Mouse (Mus musculus): Measurements from ENCODE around the gene Elp1. TPM values are rescaled to one million over a fixed set of nuclear protein-coding genes. Genes with fewer than 3 reads are reported as not detected.

Elp1 gene
- total RNA-seq, 2 experiments from 2014 or later, result 47.6 to 51.7 TPM

DNA sequence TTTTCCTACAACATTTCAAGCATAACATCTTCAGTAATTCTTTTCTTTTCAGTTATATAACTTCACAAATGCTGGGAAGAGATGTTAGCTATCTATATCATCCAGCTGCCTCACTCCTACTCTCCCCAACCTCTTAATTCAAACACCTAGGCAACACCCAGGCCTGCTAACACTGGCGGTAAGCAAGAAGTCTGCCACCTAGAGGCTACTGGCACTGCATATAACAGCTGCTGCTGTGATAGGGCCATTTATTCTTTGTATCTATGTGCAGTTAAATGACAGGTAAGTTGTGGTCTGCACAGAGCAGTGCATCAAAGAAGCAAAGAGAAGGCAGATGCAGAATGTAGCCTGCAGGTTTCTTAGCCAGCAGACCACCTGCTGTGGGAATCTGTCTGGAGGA, 10.8 kb downstream of the Elp1 start:
- DNase-seq (ENCODE audit: low spot score in 2 of 2), result no peak

DNA sequence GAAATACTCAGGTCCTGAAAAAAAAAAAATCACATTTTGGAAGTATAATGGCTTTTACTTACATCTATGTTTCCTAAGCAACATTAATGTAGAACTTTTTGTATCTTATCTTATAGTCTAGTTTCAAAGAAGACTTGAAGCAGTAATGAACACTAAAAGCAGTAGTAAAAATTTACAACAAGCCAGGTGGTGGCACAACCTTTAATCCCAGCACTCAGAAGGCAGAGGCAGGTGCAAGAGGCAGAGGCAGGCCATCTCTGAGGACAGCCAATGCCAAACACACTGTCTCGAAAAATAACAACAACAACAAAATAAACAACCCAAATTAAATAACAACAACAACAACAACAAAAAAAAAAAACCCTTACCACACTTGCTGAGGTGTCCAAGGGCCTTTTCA, 31.1 kb downstream of the Elp1 start:
- no peak for DNase-seq (ENCODE audit: low spot score in 2 of 2)

DNA sequence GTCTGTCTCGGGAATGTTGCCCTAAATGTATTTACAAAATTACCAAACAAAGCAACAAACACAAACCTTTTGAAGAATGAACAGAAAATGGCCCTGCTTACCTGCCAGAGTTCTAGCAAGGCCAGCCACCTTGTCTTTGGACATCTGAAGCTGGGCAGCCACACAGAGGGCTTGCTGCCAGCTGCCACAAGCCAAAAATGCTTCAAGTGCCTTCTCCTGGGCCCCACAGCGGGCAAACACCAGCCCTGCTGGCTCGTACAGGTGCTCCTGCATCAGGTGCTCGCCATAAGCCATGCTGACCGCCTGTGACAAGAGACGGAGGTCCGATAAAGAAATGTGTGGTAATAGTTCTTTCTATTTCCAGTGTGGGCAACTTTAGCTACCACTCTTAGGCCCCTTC, 33.2 kb downstream of the Elp1 start:
- no peak for DNase-seq (ENCODE audit: low spot score in 2 of 2)

DNA sequence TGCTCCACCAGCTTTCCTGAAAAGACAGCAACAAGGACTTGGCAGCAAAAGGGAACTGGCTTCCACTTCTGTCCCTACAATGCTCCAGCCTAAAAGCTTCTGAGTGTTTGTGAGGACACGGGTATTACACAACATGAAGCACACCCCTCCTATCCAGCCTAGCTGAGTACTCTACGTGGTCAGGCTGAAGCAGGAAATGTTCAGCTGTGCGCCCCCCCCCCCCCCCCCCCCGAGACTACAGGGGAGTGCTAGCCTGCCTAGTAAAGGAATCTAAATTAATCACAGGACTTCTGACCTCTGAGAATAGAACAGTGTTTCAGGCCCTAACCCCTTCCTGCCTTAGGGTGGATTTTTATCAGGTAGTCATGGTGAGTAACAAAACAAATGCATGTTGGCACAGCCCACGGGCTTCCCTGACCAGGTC, 34.3 kb downstream of the Elp1 start:
- DNase-seq (ENCODE audit: low spot score in 2 of 2), result no peak

DNA sequence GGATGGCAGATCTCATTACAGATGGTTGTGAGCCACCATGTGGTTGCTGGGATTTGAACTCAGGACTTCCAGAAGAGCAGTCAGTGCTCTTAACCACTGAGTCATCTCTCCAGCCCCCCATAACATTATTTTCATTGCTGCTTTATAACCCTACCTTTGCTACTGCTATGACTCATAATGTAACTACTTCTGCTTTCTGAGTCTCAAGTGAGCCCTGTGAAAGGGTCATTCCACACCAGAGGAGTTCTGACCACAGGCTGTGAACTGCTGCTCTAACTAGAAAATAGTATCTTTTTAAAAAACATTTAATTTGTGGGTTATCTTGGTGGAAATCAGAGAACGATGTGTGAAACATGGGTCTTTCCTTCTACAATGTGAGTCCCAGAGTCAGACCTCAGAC, 44.4 kb downstream of the Elp1 start:
- DNase-seq (ENCODE audit: low spot score in 2 of 2), result no peak

DNA sequence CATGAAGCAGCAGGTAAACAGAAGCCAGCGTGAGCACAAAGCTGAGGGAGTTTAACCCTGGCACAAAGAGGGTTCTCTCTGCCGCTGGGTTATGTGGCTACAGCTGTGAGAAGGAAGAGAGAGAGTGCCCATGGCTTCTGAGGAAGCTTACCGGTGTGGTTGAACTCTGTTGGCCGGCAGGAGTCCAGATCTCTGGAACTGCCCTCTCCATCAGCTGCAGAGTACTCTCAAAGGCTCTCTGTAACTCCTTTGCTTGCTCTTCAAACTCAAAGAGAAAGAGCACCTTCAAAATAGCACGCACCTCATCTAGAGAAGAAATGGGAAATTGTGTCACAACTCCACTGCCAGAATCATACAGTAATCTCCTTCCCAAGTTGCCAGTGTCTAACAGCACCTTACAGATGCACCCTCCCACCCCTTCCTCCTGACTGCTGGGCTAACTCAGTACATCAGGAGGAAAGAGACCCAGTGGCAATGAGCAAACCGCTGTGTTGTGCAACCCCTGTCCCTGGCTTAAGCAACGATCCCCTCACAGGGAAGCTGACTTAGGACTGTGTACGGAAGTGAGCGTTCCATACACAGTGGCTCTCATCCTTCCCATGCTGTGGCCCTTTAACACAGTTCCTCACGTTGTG, 45.0 kb downstream of the Elp1 start:
- no peak for DNase-seq (ENCODE audit: low spot score in 2 of 2)

DNA sequence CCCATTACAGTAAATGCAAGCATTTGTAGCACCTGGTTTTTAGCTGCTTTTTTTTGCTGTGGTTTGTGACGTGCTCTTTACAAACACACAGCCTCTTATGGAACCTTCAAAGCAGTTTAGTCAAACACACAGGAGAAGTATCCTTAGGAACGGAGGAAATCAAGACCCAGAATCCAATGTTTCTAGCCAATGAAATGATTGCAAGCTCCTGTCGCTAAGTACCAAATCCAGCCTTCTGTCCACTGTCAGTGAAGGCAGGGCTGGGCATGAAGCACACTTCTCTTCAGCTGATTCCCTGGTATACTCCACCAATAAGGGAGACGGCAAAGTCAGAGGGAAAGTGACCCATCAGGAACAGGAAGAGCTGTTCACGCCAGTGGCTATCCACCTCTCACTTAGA, 46.1 kb downstream of the Elp1 start:
- DNase-seq (ENCODE audit: low spot score in 2 of 2), result no peak

DNA sequence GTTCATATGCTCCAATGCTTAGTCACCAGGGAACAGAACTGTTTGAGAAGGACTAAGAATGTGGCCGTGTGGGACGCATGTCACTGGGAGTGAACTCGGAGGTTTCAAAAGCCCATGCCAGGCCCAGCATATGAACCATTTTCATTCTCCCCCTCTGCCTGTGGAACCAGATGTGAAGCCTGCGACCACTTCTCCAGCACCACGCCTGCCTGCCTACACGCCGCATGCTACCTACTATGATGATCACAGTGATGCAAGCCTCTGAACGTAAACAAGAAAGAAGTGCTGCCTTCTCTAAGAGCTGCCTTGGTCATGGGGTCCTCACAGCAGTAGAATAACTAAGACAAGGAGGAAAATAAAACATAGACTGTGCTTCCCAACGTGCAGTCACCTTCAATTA, 54.7 kb downstream of the Elp1 start:
- DNase-seq (ENCODE audit: low spot score in 2 of 2), result no peak

DNA sequence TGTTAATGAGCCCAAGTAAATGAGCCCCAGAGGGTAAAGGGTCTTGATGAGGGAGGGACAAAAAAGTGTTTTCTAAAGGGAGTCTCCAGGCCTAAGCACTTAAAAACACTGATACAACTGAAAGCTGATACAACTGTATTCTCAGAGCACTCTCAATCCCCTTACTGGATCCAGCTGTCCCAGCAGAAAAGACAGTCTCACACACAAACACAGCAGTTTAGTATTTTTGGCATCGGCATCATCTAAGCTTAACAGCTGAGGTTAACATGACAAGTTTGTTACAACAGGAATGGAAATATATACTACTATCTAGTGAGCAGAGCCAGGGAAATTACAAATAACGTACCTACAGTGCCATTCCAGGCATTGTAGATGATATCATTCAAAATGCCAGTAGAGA, 55.8 kb downstream of the Elp1 start:
- DNase-seq (ENCODE audit: low spot score in 2 of 2), result no peak

DNA sequence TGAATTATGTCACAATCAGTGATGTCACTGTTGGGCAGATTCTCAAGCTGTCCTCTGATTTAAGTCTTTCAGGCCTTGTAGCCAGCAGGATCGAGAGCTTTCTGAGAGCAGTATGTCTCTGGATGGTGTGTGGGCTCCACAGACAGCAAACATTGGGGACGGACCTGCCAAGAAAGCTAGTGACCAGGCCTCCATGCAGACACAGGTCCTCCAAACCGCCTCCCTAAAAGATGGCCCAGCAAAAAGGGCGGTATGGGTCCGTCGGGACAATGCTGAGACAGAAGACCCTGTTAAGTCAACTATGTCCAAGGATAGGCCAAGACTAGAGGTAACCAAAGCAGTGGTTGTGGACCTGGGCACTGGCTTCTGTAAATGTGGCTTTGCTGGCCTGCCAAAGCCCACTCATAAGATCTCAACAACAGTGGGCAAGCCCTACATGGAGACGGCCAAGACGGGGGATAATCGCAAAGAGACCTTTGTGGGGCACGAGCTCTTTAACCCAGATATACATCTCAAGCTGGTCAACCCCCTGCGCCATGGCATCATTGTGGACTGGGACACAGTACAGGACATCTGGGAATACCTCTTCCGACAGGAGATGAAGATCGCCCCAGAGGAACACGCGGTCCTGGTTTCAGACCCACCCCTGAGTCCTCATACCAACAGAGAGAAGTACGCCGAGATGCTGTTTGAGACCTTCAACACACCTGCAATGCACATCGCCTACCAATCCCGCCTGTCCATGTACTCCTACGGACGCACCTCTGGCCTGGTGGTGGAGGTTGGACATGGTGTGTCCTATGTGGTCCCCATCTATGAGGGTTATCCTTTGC, 58.6 kb downstream of the Elp1 start, which contains the start of gene Actl7a:
Gene Actl7a, plus strand, starts transcription at position 51 of the 833 bp plus-strand sequence.
- DNase-seq (ENCODE audit: low spot score in 2 of 2), result no peak

DNA sequence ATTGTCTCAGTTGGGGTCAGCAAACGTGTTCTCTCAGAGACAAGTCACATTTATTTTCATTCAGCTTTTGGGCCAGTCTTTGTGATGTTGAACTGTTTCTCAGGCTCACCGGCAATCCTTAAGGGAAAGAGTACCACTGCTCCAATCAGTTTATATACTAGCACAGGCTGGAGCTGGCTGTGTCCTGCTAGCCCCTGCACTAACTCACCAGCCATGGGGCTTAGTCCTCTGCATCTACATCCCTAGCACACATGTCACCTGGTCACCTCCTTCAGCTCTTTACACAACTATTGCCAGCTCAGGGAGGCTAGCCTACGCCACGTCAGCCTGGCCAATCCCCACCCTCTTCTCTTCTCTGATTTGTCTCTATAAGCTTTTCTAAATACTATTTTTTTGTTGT, 59.4 kb downstream of the Elp1 start:
- DNase-seq (ENCODE audit: low spot score in 2 of 2), result no peak

DNA sequence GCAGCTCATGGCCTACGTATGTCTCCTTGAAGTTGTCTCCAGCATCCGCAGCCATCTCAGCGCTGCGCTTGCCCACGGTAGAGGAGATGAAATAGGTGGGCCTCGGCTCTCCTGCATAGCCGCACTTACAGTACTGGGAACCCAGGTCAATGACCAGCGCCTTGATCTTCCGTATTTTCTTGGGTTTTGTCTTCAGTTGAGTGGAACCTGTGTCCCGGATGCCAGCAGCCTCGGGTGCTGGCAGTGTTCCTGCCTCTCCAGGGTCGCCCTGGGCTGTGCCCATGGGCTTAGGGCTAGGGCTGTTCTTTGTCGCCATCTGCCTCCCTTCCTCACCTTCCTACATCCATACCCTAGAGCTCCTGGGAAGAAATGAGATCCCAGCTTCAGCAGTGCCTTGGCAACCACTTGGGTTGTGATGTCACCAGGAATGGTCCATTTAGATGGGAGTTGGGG, 61.1 kb downstream of the Elp1 start, which contains the start of gene Actl7b:
Gene Actl7b, minus strand, starts transcription at position 403 of the 453 bp plus-strand sequence.
- no peak for DNase-seq (ENCODE audit: low spot score in 2 of 2)

DNA sequence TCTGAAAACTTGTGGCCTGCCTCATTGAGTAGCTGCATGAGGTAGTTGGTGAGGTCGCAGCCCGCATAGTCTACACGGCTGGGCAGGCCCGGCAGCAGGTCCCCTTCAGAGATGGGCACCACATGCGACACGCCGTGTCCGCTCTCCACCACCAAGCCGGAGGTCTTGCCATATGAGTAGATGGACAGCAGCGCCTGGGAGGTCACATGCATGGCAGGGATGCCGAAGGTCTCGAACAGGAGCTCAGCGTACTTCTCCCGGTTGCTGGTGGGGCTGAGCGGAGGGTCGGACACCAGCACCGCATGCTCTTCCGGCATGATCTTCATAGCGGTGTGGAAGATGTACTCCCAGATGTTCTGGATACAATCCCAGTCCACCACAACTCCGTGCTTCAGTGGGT, 61.5 kb downstream of the Elp1 start:
- no peak for DNase-seq (ENCODE audit: low spot score in 2 of 2)

DNA sequence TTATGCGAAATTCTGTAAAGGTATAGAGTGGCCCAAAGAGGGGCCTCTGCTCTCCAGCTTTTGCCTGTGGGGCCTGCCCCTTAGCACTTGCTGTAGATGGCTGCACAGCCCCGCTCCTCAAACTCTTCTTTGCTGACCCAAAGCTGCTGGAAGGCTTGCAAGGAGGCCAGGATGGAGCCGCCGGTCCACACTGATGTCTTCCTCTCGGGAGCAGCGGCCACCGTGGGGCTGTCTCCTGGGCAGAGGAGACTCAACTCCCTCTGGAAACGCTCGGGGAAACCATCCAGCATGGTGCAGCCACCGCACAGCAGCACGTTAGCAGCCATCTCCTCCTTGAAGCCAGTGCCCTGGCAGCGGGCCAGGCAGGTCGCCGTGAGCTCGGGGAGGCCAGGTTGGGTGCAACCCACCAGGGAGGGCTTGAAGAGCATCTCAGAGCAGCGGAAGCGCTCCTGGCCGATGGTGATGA, 62.1 kb downstream of the Elp1 start, which contains the start of gene Gm26657:
Gene Gm26657, plus strand, starts transcription at position 51 of the 466 bp plus-strand sequence.
- no peak for DNase-seq (ENCODE audit: low spot score in 2 of 2)

DNA sequence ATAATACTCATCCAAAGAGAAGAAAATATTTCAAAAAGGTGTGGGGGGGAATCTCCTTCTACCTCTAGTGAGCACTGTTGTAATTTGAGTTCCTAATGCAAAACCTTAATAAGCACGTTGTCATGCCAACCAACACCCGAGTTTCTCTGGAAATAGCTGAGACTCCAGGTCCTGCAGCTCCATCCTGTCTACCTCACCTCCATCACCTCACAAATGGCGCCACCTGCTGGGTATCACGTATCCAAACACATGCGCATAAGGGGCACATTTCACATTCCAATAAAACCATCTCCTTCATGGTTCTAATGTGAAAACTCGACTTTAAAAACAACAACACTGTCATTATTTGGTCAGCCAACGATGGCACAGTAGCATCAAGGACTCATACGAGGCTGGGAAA, 76.3 kb downstream of the Elp1 start:
- DNase-seq (ENCODE audit: low spot score in 2 of 2), result no peak

DNA sequence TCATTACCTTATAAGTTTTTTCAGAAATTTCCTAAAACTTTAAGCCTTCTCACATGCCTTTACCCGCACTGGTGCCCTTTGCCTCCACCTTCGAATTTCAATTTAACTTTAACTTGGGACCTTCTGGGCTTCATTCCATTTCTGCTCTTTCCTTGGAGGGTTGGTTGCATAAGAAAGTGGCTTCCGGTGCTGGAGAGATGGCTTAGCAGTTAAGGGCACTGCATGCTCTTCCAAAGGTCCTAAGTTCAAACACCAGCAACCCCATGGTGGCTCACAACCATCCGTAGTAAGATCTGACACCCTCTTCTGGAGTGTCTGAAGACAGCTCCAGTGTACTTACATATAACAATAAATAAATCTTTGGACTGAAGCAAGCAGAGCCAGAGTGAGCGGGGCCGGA, 78.9 kb downstream of the Elp1 start:
- no peak for DNase-seq (ENCODE audit: low spot score in 2 of 2)

DNA sequence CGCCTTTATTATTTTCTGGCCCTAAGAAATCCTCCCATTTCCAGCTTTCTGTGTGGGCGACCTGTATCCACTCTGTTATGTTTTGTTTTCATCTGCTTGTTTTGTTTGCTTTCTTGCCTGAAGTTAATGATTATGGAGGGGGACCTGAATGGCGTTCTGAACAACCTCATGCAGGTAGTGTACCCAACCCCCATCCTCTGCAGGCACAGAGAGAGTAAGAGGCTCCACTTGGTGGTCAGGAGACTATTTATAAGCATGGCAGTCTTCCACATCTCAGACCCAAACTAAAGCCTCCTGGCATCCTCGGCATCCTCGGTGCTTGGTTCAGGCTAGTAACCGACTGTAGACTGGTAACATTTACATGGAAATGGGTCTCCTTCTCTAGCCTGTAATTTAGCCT, 79.8 kb downstream of the Elp1 start:
- DNase-seq (ENCODE audit: low spot score in 2 of 2), result no peak

DNA sequence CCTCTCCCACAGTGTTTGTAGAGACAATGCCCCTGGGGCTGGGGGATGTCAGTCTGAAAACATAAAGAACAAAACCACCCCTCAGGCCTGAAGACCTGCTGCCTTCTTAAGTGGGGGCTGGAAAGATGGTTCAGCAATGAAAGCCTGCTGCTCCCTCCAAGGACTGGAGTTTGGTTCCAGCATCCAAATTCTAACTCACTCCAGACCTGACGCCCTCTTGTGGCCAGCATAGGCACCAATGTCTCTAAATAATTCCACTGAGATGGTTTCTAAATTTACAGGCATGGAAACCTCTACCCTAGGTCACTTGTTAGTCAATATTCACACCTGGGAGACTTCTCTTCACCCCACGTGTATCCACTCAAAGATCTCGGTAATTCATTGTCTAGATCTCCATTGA, 80.7 kb downstream of the Elp1 start:
- no peak for DNase-seq (ENCODE audit: low spot score in 2 of 2)

DNA sequence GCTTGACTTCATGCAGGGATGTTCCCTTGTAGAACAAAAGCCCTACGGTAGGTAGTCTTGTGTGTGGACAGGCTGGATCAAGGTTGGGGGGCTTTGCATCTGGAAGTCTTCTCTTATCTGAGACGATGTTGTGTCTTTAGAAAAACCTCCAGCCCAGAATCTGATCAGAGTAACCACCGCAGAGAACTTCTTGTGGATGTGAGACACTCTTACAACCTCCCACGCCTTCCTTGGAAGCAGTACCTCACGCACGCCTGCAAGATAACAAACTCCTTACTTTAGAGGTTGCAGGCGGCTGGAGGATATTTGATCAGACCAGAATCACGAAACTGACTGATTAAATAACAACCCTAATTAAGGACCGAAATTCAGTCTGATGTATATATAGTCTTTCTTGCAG, 81.7 kb downstream of the Elp1 start:
- no peak for DNase-seq (ENCODE audit: low spot score in 2 of 2)

DNA sequence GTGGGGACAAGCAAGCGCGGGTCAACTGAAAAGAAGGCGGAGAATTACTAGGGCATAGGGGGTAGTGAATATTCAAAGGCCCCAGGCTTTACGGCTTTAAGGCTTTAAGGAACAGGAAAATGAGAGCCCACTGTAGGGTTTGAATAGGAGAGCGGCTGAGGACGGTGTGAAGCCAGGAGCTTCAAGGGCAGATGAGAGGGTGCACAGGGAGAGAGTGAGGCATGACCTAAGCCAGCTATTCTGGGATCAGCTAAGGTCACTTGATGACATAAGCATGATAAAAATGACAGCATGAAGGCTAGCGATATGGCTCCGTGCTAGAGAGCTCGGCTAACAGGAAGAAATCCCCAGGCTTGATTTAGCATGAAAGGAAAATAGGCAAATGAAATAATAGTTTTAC, 82.7 kb downstream of the Elp1 start:
- DNase-seq (ENCODE audit: low spot score in 2 of 2), result no peak

DNA sequence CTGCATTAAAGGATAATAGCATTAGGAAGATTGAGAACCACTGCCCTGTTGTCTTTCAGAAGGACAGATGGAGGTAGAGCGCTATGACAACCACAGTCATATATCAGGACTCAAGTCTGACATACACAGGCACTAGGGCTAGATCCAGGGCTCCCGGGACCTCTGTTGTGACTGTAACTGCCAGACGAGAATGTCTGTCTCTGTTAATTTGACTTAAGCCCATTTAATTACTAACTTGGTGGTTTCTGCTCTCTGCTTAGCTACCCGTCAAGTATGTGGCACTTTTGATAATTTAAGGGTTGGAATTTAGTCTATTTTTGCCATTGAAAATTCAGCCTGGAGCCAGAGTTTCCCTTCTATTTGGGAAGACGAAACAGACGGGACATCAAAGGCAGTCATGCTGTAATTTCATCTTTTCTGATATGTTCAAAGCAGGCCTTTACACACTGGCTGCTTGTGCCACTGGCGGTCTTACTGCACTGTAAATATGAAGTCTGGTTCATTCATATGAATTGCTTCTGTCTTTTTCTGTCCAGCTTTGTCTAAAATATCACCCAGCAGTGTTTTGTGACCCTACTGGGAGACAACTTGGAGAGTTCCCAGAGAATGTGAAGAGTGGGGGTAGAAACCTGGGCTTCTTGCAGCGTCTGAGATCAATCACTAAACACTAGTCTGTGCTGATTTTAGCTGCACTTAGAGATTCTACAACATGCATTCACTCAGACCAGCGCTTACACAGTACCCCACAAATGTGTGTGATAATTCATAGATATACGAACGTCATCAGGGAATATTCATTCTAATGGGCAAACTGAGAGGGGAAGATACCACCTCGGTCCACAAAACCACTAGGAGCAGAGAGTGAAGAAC, 83.3 kb downstream of the Elp1 start:
- no peak for DNase-seq (ENCODE audit: low spot score in 2 of 2)
